Mouse (Mus musculus) olfactory bulb, adult 2 months (tissue): ENCODE measurements around the gene Brf1.

Source experiments
- CTCF ChIP-seq: fragments of 200-500 bp; IDR thresholded peaks from 2 replicates; pipeline ENCODE4 v1.5.1; 2012; ENCODE audit warnings: low read depth, mild to moderate bottlenecking, low read length, moderate library complexity; ENCODE audit not compliant: insufficient read depth
- POLR2A ChIP-seq: fragments of 200-500 bp; IDR thresholded peaks from 2 replicates; pipeline ENCODE4 v1.6.1; 2012; ENCODE audit warnings: mild to moderate bottlenecking, low read depth, low read length, moderate library complexity; ENCODE audit not compliant: insufficient read depth

- TF ChIP-seq POLR2A (no peak), CTCF (no peak)
These were observed 11.9 kb upstream of the Brf1 start for GRCm38 (mm10) chr12:113012443-113012842.
